Comparison of ENCODE assay signal across 10 mouse cellular contexts in the genomic region with DNA sequence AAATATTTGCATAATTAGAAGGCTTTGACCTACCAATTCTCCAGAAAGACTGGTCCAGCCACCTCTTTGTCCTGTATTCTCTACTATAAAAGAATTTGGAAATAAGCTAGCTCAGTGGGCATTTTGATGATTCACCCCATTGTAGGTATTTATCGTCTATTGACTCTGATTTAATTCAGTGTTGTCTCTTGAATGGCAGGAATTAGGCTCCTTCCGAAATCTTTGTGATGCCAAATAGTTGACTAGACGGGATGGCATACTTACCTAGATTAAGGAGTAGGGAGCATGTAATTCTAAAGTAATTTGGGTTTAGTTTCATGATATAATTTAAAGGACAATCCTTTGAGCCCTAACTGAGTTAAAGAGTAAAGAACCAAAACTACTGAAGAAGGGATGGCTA. TPM values are rescaled to one million over a fixed set of nuclear protein-coding genes. Genes with fewer than 3 reads are reported as not detected.
DNase-seq lines count a peak whose midpoint lies in the region; ATAC-seq and TF ChIP-seq lines count a peak whose summit lies in the region.
"Had no signal": no experiment of that assay in that cellular context is flagged by ENCODE, and none has a peak within 500 bp of the region (broad histone marks: within the 10 kb centered on the region; RNA-seq: fewer than 3 reads in every experiment).

No protein-coding gene starts in this region.

- H3K4me1 ChIP-seq in heart, embryonic 14.5 days (ENCODE audit: control insufficient read depth in 2 of 2, insufficient read depth in 2 of 2, low read length in 2 of 2), result peaks cover 10 to 61% of the 10 kb centered on the region in 2 experiments
- peaks cover 62% of the 10 kb centered on the region for H3K4me1 ChIP-seq in G1E (ENCODE audit: insufficient read depth, low read depth, low read length)
- peaks cover 49% of the 10 kb centered on the region for H3K4me1 ChIP-seq in hindbrain, embryonic 13.5 days (replicated peaks)
- peaks cover 20% of the 10 kb centered on the region for H3K4me1 ChIP-seq in midbrain, embryonic 11.5 days (ENCODE audit: control insufficient read depth, insufficient read depth, low read length)

- H3K9me3 ChIP-seq in heart, embryonic 14.5 days (ENCODE audit: control insufficient read depth, low read length), result no peaks in the 10 kb centered on the region
- H3K9me3 ChIP-seq in G1E (replicated peaks), result no peaks in the 10 kb centered on the region
- no peaks in the 10 kb centered on the region for H3K9me3 ChIP-seq in hindbrain, embryonic 13.5 days
- H3K9me3 ChIP-seq in midbrain, embryonic 11.5 days (ENCODE audit: control insufficient read depth, low read length), result no peaks in the 10 kb centered on the region

- no peak for ATAC-seq in heart, embryonic 14.5 days (ENCODE audit: insufficient number of reproducible peaks, insufficient read depth, low FRiP score, low read depth)
- no peak for ATAC-seq in G1E (ENCODE audit: extremely low read depth, insufficient number of reproducible peaks, low FRiP score, poor library complexity, severe bottlenecking)
- no peak for ATAC-seq in hindbrain, embryonic 13.5 days (ENCODE audit: low FRiP score)
- ATAC-seq in midbrain, embryonic 11.5 days (ENCODE audit: low FRiP score), result no peak

- no peak overlapping the region for H3K27ac ChIP-seq in heart, embryonic 14.5 days (replicated peaks in 1 of 2; ENCODE audit: control insufficient read depth in 1 of 2, insufficient read depth in 1 of 2, low read depth in 2 of 2, low read length in 2 of 2)
- no peak overlapping the region for H3K27ac ChIP-seq in hindbrain, embryonic 13.5 days
- H3K27ac ChIP-seq in midbrain, embryonic 11.5 days (ENCODE audit: low read depth, low read length), result no peak overlapping the region

- 70% methylated on average over 3 of the region's 3 CpGs for WGBS in heart, embryonic 14.5 days
- WGBS in hindbrain, embryonic 13.5 days, result 82% methylated on average over 3 of the region's 3 CpGs
- 56% methylated on average over 3 of the region's 3 CpGs for WGBS in midbrain, embryonic 11.5 days

- peaks cover 57% of the 10 kb centered on the region for H3K36me3 ChIP-seq in heart, embryonic 14.5 days (ENCODE audit: control insufficient read depth, insufficient read depth, low read length)
- H3K36me3 ChIP-seq in G1E (replicated peaks), result peaks cover 60% of the 10 kb centered on the region
- H3K36me3 ChIP-seq in hindbrain, embryonic 13.5 days, result peaks cover 46% of the 10 kb centered on the region
- H3K36me3 ChIP-seq in midbrain, embryonic 11.5 days (ENCODE audit: control insufficient read depth, insufficient read depth, low read length), result peaks cover 13% of the 10 kb centered on the region

- H3K4me3 ChIP-seq in heart, embryonic 14.5 days (ENCODE audit: control insufficient read depth in 1 of 2, insufficient read depth in 1 of 2, low read depth in 1 of 2, low read length in 2 of 2), result 0 out of 4 replicates have a peak overlapping the region, but pooled peaks of 1 of the 2 experiments have one; percentile 88
- H3K4me3 ChIP-seq in G1E (ENCODE audit: low read depth, low read length), result peak overlapping the region; percentile 60; the same call in 1 of the 2 replicates
- H3K4me3 ChIP-seq in hindbrain, embryonic 13.5 days, result no peak overlapping the region
- no peak overlapping the region for H3K4me3 ChIP-seq in midbrain, embryonic 11.5 days (ENCODE audit: low read depth, low read length)

- peak overlapping the region; percentile 39; the same call in 1 of the 2 replicates for H3K9ac ChIP-seq in heart, embryonic 14.5 days (ENCODE audit: low read length)
- peak overlapping the region; percentile 26; the same call in 1 of the 2 replicates for H3K9ac ChIP-seq in hindbrain, embryonic 13.5 days
- no peak overlapping the region for H3K9ac ChIP-seq in midbrain, embryonic 11.5 days (ENCODE audit: low read length)

- DNase-seq in heart, adult 8-10 months (ENCODE audit: low spot score), result no peak
- no peak for DNase-seq in G1E (ENCODE audit: low spot score)
- DNase-seq in midbrain, embryonic 11.5 days (ENCODE audit: low spot score, missing footprints), result peak; percentile 71
- DNase-seq in spleen, postnatal 4 days (ENCODE audit: low spot score in 2 of 2), result no peak
- DNase-seq in lung, postnatal 4 days, result no peak
- no peak for DNase-seq in embryo, embryonic 10.5 days (ENCODE audit: low spot score)

- peak overlapping the region; percentile 84 for H3K4me2 ChIP-seq in heart, embryonic 14.5 days (ENCODE audit: low read length)
- peak overlapping the region; percentile 20 for H3K4me2 ChIP-seq in hindbrain, embryonic 13.5 days
- peak overlapping the region; percentile 0; the same call in 1 of the 2 replicates for H3K4me2 ChIP-seq in midbrain, embryonic 11.5 days

- no peak for TF ChIP-seq CTCF in G1E (IDR thresholded peaks at IDR 0.05; ENCODE audit: low read depth, low read length)

- no peaks in the 10 kb centered on the region for H3K27me3 ChIP-seq in heart, embryonic 14.5 days (ENCODE audit: control insufficient read depth, insufficient read depth, low read length)
- no peaks in the 10 kb centered on the region for H3K27me3 ChIP-seq in G1E (ENCODE audit: insufficient read depth, low read length)
- no peaks in the 10 kb centered on the region for H3K27me3 ChIP-seq in hindbrain, embryonic 13.5 days
- no peaks in the 10 kb centered on the region for H3K27me3 ChIP-seq in midbrain, embryonic 11.5 days (ENCODE audit: control insufficient read depth, insufficient read depth, low read length)

RNA-seq across cellular contexts. Expression of a gene that starts 2.5 kb away (rescaled TPM):
- 540 and 614 TPM in 2 replicates for polyA plus RNA-seq in heart, embryonic 14.5 days (2014; fragmentation: Nextera tagmentation; extraction: Ambion mirVana)
- total RNA-seq in heart, adult 8-10 months (2022), result 100 to 1,000 TPM; 503 to 580 (median 537) TPM
- total RNA-seq in G1E (2014; fragmentation: Nextera tagmentation), result 544 and 609 TPM in 2 replicates
- 1,963 and 1,995 TPM in 2 replicates for total RNA-seq in G1E (2017)
- polyA plus RNA-seq in G1E (2012), result 99.4 and 167 TPM in 2 replicates
- 609 and 615 TPM in 2 replicates for polyA plus RNA-seq in hindbrain, embryonic 13.5 days (2015; fragmentation: Nextera tagmentation; extraction: Ambion mirVana)
- 915 and 936 TPM in 2 replicates for polyA plus RNA-seq in midbrain, embryonic 11.5 days (2014; fragmentation: Nextera tagmentation; extraction: Ambion mirVana)

RNA-seq across cellular contexts. Expression of a gene that starts 20.8 kb away (rescaled TPM):
- 280 and 290 TPM in 2 replicates for polyA plus RNA-seq in heart, embryonic 14.5 days (2014; fragmentation: Nextera tagmentation; extraction: Ambion mirVana)
- 100 to 1,000 TPM in 1 of 4 experiments, 10 to 100 TPM in 3; 77.8 to 104 (median 91.6) TPM for total RNA-seq in heart, adult 8-10 months (2022)
- total RNA-seq in G1E (2014; fragmentation: Nextera tagmentation), result 209 and 228 TPM in 2 replicates
- 269 and 315 TPM in 2 replicates for total RNA-seq in G1E (2017)
- polyA plus RNA-seq in G1E (2012), result 268 and 269 TPM in 2 replicates
- 440 and 454 TPM in 2 replicates for polyA plus RNA-seq in hindbrain, embryonic 13.5 days (2015; fragmentation: Nextera tagmentation; extraction: Ambion mirVana)
- 686 and 692 TPM in 2 replicates for polyA plus RNA-seq in midbrain, embryonic 11.5 days (2014; fragmentation: Nextera tagmentation; extraction: Ambion mirVana)

RNA-seq across cellular contexts. Expression of a gene that starts 23.0 kb away (rescaled TPM):
- 44.8 and 44.9 TPM in 2 replicates for polyA plus RNA-seq in heart, embryonic 14.5 days (2014; fragmentation: Nextera tagmentation; extraction: Ambion mirVana)
- 1 to 10 TPM; 1.5 to 2.2 (median 1.7) TPM for total RNA-seq in heart, adult 8-10 months (2022)
- 83.3 and 97.0 TPM in 2 replicates for total RNA-seq in G1E (2014; fragmentation: Nextera tagmentation)
- 134 TPM in 2 replicates for total RNA-seq in G1E (2017)
- polyA plus RNA-seq in G1E (2012), result 3.7 and 5.8 TPM in 2 replicates
- 33.9 and 39.4 TPM in 2 replicates for polyA plus RNA-seq in hindbrain, embryonic 13.5 days (2015; fragmentation: Nextera tagmentation; extraction: Ambion mirVana)
- polyA plus RNA-seq in midbrain, embryonic 11.5 days (2014; fragmentation: Nextera tagmentation; extraction: Ambion mirVana), result 106 and 107 TPM in 2 replicates

RNA-seq across cellular contexts. Expression of a gene that starts 30.5 kb away (rescaled TPM):
- not detected in 2 replicates for polyA plus RNA-seq in heart, embryonic 14.5 days (2014; fragmentation: Nextera tagmentation; extraction: Ambion mirVana)
- total RNA-seq in heart, adult 8-10 months (2022), result not detected
- not detected in 2 replicates for total RNA-seq in G1E (2014; fragmentation: Nextera tagmentation)
- 0.05 TPM in 1 of 2 replicates, not detected in the other for total RNA-seq in G1E (2017)
- not detected in 2 replicates for polyA plus RNA-seq in G1E (2012)
- polyA plus RNA-seq in hindbrain, embryonic 13.5 days (2015; fragmentation: Nextera tagmentation; extraction: Ambion mirVana), result not detected in 2 replicates
- polyA plus RNA-seq in midbrain, embryonic 11.5 days (2014; fragmentation: Nextera tagmentation; extraction: Ambion mirVana), result not detected in 2 replicates
- total RNA-seq: layer of hippocampus, postnatal 25 days; neutrophil, adult 5-6 weeks had no signal

RNA-seq across cellular contexts. Expression of a gene that starts 45.2 kb away (rescaled TPM):
- polyA plus RNA-seq in heart, embryonic 14.5 days (2014; fragmentation: Nextera tagmentation; extraction: Ambion mirVana), result 6,412 and 6,474 TPM in 2 replicates
- total RNA-seq in heart, adult 8-10 months (2022), result 1,000 to 10,000 TPM; 7,887 to 9,725 (median 8,934) TPM
- total RNA-seq in G1E (2014; fragmentation: Nextera tagmentation) (2,076 and 2,077 TPM in 2 replicates), G1E (2017) (2,841 and 2,974 TPM in 2 replicates)
- polyA plus RNA-seq in G1E (2012), result 1,412 and 1,783 TPM in 2 replicates
- 2,105 and 2,130 TPM in 2 replicates for polyA plus RNA-seq in hindbrain, embryonic 13.5 days (2015; fragmentation: Nextera tagmentation; extraction: Ambion mirVana)
- polyA plus RNA-seq in midbrain, embryonic 11.5 days (2014; fragmentation: Nextera tagmentation; extraction: Ambion mirVana), result 2,316 and 2,383 TPM in 2 replicates

Comparison
In these comparisons a context has a peak if more than half of its experiments do, and no peak if none do; other contexts are left out.
1. H3K4me2 ChIP-seq: peak in every context shown above with its lines; median percentile 84 in heart, embryonic 14.5 days; 20 in hindbrain, embryonic 13.5 days; 0 in midbrain, embryonic 11.5 days.